Mouse (Mus musculus) spleen, postnatal 36 days (tissue): ENCODE data around the gene Rgl3.

ENCODE experiments used
- DNase-seq, 2 experiments: peaks; one replicate each; pipeline ENCODE4 v3.0.0; 2022; ENCODE audit warnings: low spot score in 2 of 2, mixed read lengths in 1 of 2

Rgl3 gene

DNA sequence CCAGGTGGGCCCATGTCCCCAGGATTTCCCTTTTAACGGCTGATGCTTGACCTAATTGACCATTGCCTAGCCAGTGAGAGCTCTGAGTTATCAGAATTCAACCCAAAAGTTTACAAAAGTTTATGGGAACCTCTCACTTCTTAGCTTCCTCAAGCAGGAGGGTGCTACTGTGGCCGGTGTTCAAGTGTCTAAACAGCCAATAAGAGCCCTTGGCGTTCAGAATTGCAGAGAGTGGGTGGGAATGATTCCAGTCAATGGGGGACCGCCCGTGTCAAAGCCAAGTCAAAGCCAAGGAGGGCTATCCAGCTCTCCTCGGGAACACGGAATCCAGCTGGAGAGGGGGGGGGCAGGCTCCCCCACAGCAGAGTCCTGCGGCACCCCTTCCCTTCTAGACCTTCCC lies 41.1 kb downstream of the Rgl3 start:
- DNase-seq, result no peak

DNA sequence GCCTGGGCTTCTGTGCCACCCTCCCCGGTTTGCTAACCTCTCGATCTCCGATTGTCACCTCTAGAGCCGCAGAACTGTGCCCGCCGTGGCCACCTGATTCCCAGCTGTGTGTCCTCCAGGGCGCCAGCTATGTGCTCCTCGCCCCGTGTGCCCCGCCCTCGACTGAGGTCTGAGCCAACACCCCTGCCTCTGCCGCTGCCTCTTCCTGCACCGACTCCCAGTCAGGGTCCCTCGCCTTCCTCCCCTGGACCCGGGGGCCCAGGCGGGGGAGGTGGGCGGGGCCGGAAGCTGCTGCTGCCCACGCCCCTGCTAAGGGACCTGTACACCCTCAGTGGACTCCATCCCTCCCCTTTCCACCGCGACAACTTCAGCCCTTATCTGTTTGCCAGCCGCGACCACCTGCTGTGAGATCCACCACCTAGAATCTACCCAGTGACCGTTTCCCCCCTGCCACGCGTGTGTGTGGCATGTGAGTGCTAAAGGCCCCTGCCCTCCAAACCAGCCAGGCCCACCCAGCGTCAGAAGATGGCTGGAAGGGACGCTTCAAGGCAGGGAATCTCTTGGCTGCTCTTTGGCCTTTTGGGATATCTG lies 41.6 kb downstream of the Rgl3 start:
- no peak for DNase-seq

DNA sequence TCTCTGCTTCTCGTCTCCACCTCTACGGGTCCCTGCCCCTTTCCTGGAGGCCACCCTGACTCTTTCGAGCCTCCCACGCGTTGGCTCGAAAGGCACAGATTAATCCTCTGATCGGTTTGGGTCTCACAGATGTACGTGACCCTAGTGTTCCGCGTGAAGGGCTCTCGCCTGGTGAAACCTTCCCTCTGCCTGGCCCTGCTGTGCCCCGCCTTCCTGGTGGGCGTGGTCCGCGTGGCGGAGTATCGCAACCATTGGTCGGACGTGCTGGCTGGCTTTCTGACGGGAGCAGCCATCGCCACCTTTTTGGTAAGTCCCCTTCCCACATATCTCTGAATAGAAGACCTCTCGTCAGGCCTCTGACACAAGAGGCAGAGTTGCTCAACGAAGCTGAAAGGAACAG lies 45.0 kb downstream of the Rgl3 start:
- DNase-seq, result no peak

GRCm38 (mm10) chr9:21943638-21944037 lies 45.6 kb downstream of the Rgl3 start:
- no peak for DNase-seq

GRCm38 (mm10) chr9:21943046-21943445 lies 46.2 kb downstream of the Rgl3 start:
- DNase-seq, result no peak

GRCm38 (mm10) chr9:21938234-21938855 lies 50.9 kb downstream of the Rgl3 start:
- no peak for DNase-seq

DNA sequence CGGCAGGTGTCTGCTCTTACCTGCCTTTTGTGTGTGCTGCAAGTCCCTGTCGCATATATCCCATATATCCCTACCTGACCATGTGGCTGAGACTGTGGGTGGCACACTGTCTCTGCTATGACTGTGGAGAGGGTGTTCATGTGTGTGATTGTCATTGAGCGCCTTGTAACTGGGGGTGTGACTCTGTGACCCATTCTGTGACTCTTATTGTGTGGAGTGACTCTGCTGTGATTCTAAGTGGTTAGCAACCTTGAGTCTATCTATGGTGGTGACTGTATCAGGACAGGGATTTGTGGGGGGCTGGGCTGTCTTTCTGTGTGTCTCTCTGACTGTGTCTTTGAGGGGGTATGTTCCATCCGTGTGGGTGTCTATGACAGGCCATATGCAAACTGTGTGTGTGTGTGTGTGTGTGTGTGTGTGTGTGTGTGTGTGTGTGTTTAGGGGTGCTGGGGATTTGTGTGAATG lies 51.5 kb downstream of the Rgl3 start:
- DNase-seq, result no peak

GRCm38 (mm10) chr9:21936692-21937570 lies 52.3 kb downstream of the Rgl3 start, which contains the start of gene Plppr2:
TSS of gene Plppr2 (plus strand) at chr9:21937033.
- DNase-seq, result peak; percentile 79 to 87

DNA sequence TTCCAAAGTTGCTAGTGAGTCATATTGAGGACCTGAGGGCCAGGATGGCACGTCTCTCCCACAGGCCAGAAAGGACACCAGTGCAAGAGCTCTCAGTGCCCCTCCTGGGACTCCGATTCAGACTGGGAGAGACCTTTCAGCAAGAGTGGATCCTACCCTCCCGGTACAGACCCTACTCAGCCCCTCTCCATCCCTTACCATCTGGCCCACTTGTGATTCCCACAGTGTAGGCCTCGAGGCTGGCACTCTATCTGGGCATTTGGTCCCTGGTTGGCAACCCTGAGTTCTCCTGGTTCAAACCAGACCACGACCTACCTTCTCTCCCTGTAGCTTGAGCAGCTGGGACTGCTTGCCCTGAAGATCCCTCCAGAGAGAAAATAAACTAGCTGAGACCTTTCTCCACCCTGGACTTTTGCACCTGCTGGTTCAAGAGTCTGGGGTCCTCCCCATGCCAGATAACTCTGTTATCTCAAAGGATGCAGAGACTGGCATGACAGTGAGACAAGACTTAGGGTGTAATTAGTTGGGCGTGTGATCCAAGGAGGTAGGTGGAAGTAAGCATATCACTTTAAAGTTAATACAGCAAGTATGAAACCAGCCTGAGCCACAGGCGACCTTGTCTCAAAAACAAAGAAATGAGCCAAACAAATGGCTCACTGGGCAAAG lies 53.6 kb downstream of the Rgl3 start:
- DNase-seq, result no peak

DNA sequence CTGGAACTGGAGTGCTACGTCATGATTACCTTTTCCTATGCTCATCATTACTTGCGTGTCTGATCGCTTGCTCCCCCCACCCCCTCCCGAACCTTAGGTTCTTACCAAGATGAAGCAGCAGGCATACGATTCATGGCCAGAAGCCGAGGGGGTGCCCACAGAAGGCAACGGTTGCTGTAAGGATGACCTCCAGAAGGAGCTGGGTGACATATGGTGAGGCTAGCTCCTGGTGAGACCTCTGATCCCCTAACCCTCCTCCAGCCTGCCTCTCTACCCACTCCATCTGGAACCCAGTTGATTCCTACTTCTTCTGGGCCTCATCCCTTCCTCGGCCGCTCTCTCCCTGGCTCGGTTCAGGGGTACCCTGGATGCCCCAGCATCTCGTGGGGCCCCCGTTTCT lies 55.2 kb downstream of the Rgl3 start:
- no peak for DNase-seq

DNA sequence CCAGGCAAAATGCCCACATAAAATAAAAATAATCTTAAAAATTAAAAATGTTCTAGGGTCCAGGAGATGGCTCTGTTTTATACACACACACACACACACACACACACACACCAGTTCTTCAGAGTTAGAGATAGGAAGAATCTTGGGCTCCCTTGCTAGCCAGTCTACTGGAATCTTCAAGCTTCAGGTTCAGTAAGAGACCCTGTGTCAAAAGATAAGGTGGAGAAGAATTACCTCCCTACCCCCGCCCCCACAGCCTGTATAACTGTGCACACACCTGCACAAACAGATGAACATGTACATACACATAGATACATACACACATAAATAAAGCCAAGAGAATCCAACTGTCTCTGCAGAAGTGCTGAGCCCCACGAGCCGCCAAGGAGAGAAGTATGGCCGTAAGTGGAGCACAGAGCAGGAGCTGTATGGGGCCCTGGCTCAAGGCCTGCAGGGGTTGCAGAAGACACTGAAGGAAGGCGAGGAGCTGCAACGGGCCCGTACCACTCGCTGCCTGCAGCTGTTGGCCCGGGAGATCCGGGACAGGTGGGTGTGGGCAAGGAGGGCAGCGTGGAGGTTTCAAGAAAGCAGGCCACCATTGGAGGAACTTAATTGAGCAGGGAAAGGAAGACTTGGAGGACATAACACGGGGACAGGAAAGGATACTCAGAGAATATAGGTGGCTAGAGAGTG lies 56.7 kb downstream of the Rgl3 start:
- DNase-seq, result no peak

- no peak for DNase-seq
Measured at GRCm38 (mm10) chr9:21932006-21932405, 57.2 kb downstream of the Rgl3 start.

GRCm38 (mm10) chr9:21929208-21929607 lies 60.0 kb downstream of the Rgl3 start:
- no peak for DNase-seq

- DNase-seq, result peak; percentile 45 to 62
Measured at GRCm38 (mm10) chr9:21927208-21927753, 62.0 kb downstream of the Rgl3 start, which contains the start of the genes Ccdc159 and Tmem205. TSS of gene Ccdc159 (plus strand) at chr9:21927471. TSS of gene Tmem205 (minus strand) at chr9:21927556.

DNA sequence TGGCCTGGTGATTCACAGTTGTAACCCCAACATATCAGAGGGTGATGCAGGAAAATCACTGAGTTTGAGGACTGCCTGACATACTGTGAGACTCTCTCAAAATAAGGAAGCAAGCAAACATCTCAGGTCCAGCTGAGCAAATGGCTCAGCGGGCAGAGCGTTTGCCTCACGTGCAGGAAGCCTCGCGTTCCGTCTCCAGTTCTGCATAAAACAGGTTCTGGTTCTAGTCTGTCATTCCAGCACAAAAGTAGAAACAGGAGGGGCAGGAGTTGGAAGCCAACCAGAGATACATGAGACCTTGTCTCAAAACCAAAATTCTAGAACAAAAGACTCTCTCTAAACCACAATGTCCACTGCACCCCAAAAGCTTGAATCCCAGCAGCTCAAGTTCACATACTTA lies 62.5 kb downstream of the Rgl3 start:
- DNase-seq, result no peak

DNA sequence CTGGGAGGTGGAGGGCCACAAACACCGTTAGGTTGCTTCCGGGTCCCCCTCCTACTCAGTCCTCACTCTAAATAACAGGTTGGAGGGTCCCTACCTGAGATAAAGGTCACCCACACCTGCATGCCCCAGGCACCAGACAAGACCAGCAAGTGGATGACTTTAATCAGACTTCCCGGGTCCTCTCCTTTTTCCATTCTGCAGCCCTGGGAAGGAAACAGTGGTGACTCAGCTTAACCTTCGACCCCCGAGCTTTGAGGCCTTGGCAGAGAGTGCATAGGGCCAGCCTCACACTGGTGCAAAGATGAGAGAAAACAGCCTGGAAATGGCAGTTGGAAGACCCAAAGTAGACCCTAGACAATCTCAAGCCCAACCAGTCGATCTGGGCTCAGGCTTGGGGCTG lies 63.1 kb downstream of the Rgl3 start:
- DNase-seq, result no peak

DNA sequence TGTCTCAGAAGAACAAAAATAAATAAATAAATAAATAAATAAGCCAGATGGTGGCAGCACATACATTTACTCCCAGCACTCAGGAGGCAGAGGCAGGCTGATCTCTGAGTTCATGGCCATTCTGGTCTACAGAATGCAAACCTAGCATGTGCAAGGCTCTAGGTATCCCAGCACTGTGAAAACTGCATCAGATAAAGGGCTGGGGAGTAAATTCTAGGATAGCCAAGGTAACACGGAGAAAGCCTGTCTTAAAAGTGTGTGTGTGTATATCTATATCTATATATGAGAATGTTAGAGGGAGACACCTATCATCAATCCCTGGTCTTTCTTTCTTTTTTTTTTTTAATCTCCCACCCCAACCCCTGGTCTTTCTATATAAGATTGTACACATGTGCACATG lies 63.7 kb downstream of the Rgl3 start:
- DNase-seq, result no peak

- DNase-seq, result no peak
Measured at GRCm38 (mm10) chr9:21925034-21925433, 64.2 kb downstream of the Rgl3 start.

DNA sequence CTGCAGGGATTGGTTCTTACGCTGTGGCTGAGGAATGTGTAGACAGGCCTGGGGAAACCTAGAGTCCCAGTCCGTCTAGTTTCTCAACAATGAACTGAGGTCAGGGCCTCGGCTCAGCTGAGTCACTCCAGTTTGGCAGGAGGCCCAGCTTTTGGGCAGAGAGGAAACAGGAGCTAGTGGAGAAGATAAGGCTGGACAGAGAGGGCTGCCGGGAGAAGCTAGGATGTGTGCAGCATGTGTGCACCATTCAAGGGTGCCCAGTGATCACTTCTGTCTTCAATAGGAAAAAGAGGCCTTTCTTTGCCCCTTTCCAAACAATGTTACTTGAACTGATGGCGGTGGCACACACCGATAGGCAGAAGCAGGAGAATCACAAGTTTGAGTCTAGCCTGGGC lies 65.2 kb downstream of the Rgl3 start:
- peak; percentile 60 to 73 for DNase-seq

GRCm38 (mm10) chr9:21923490-21924098 lies 65.7 kb downstream of the Rgl3 start:
- DNase-seq, result no peak

- DNase-seq, result no peak
Measured at GRCm38 (mm10) chr9:21923036-21923435, 66.2 kb downstream of the Rgl3 start.
